Mouse (Mus musculus) lung, embryonic 15.5 days (tissue): ENCODE data around the gene Mllt10. TPM values are rescaled to one million over a fixed set of nuclear protein-coding genes. Genes with fewer than 3 reads are reported as not detected.
A peak's percentile ranks its signal among the peaks of the same experiment; 100 is the strongest.

Source experiments
- ATAC-seq: fragments of 200-750 bp; cut with Nextera tagmentation; 2 replicates; pipeline ENCODE4 v1.8.0; 2017; ENCODE audit warnings: moderate number of reproducible peaks, borderline replicate concordance; ENCODE audit not compliant: low FRiP score, low TSS enrichment; ENCODE audit errors: extremely low read depth
- H3K27ac ChIP-seq: fragments of 300-500 bp; sonication (generic); 2 replicates; pipeline ENCODE4 v1.5.1; 2015; ENCODE audit warnings: moderate library complexity, mild to moderate bottlenecking, inconsistent platforms
- H3K27me3 ChIP-seq: fragments of 300-500 bp; sonication (generic); 2 replicates; pipeline ENCODE4 v1.6.1; 2015; ENCODE audit warnings: inconsistent platforms
- H3K36me3 ChIP-seq: fragments of 300-500 bp; sonication (generic); 2 replicates; pipeline ENCODE4 v1.6.1; 2015; ENCODE audit warnings: inconsistent platforms
- H3K4me1 ChIP-seq: fragments of 300-500 bp; sonication (generic); 2 replicates; pipeline ENCODE4 v1.6.1; 2015; ENCODE audit warnings: inconsistent platforms
- H3K4me2 ChIP-seq: fragments of 300-500 bp; sonication (generic); 2 replicates; pipeline ENCODE4 v1.6.1; 2015; ENCODE audit warnings: inconsistent platforms, mild to moderate bottlenecking, moderate library complexity
- H3K4me3 ChIP-seq: fragments of 300-500 bp; sonication (generic); 2 replicates; pipeline ENCODE4 v1.5.1; 2015; ENCODE audit warnings: mild to moderate bottlenecking, inconsistent platforms
- H3K9ac ChIP-seq: fragments of 300-500 bp; sonication (generic); 2 replicates; pipeline ENCODE4 v1.6.1; 2015; ENCODE audit warnings: inconsistent platforms
- H3K9me3 ChIP-seq: fragments of 300-500 bp; sonication (generic); 2 replicates; pipeline ENCODE4 v1.6.1; 2016; ENCODE audit warnings: inconsistent platforms
- WGBS: fragments of 180-500 bp; shearing (Covaris S2); methylation state at CpG from one replicate; pipeline ENCODE4 v1.1.7; 2015; 5-methylcytosine and 5-hydroxymethylcytosine counted together
- polyA plus RNA-seq: library from polyadenylated mRNA; unstranded; fragments of >200 nt; fragmentation: Nextera tagmentation; extraction: Ambion mirVana; gene quantifications from 2 replicates; pipeline ENCODE4 v1.2.1, GENCODE M21; 2015

Gene Mllt10
- polyA plus RNA-seq, 1 experiment from 2014 or later, result 58.9 TPM

- Histone ChIP-seq H3K9ac (no peak overlapping the region), H3K36me3 (peaks cover 44% of the 10 kb centered on the region), H3K4me2 (no peak overlapping the region), H3K4me3 (no peak overlapping the region), H3K4me1 (no peaks in the 10 kb centered on the region), H3K27ac (no peak overlapping the region), H3K9me3 (no peaks in the 10 kb centered on the region), H3K27me3 (no peaks in the 10 kb centered on the region)
- WGBS, result 93% methylated on average over 2 of the region's 2 CpGs
- no peak for ATAC-seq
Observed at GRCm38 (mm10) chr2:18188367-18188766, 133.3 kb downstream of the Mllt10 start.

GRCm38 (mm10) chr2:18195285-18195684 lies 140.2 kb downstream of the Mllt10 start:
- WGBS, result 59% methylated on average over 4 of the region's 4 CpGs
- H3K4me2 ChIP-seq, result no peak overlapping the region
- peaks cover 24% of the 10 kb centered on the region; the same call in 1 of the 2 replicates for H3K36me3 ChIP-seq
- no peak overlapping the region for H3K9ac ChIP-seq
- no peak for ATAC-seq
- H3K27me3 ChIP-seq, result no peaks in the 10 kb centered on the region
- H3K9me3 ChIP-seq, result no peaks in the 10 kb centered on the region
- no peak overlapping the region for H3K27ac ChIP-seq
- peaks cover 8% of the 10 kb centered on the region for H3K4me1 ChIP-seq
- no peak overlapping the region for H3K4me3 ChIP-seq

DNA sequence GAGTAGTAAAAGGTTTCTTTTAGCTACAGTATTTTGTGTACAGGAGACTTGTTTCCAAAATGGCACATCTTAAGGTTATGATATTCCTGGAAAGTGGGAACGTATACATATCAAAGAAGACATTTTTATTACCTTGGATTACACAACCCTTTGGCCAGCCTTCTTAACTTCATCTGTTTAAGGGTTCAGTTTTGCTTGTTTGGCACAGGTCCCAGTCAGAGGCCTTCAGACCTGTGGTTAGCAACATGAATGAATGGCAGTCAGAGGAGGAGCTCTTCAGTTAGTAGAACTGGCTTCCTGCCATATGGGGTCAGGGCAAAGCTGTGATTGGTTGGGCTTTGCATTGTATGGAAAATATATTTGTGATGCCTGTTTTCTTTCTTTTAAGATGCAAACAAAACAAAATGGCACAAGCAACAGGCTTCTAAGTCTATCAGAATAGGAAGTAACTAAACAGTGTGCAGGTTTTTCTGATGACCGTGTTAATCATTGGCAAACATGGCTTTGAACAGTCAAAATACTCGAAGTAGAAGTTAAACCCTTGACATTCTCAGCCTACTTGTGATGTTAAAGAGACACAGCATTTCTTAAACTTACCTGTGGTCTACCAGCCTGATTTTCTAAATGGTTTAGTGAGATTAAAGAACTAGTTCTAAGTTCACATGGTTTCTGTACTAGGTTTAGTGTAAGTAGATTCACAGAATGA lies 140.8 kb downstream of the Mllt10 start:
- no peaks in the 10 kb centered on the region for H3K27me3 ChIP-seq
- H3K9ac ChIP-seq, result no peak overlapping the region
- WGBS, result 36% methylated on average over 3 of the region's 3 CpGs
- peaks cover 28% of the 10 kb centered on the region; the same call in 1 of the 2 replicates for H3K36me3 ChIP-seq
- H3K9me3 ChIP-seq, result no peaks in the 10 kb centered on the region
- H3K27ac ChIP-seq, result peak overlapping the region; percentile 65
- no peak overlapping the region for H3K4me3 ChIP-seq
- no peak overlapping the region for H3K4me2 ChIP-seq
- H3K4me1 ChIP-seq, result peaks cover 8% of the 10 kb centered on the region
- peak; percentile 92 for ATAC-seq

DNA sequence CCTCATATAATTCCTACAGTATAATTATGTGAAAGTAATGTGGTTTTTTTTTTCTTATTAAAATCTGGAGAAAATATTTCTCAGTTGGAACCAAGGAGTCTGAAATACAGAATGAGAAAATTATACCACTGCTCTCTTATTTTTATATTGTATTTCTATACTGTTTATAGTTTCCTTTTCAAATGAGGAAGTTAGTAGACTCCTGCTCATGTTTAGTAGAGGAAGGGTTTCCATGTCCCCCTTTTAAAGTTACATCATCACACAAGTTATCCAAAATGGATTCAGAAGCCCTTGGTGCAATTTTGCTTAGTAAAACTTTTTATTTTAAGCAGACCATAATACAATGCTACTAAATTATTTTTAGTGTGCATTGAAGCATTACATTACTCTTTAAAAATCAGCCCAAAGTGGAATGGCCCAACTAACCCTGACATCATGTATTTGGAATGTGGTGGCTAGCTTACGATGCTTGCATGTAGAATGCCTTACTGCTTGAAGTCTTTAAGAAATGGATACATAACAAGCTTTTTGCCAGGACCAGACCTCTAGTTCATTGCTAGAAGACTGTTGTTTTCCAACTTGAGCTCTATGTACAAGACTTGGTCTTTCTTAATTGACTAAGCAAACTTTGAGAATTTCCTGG lies 146.9 kb downstream of the Mllt10 start:
- H3K4me3 ChIP-seq, result no peak overlapping the region
- peaks cover 55% of the 10 kb centered on the region for H3K36me3 ChIP-seq
- no peak overlapping the region for H3K4me2 ChIP-seq
- no peaks in the 10 kb centered on the region for H3K9me3 ChIP-seq
- peaks cover 1% of the 10 kb centered on the region for H3K4me1 ChIP-seq
- H3K27ac ChIP-seq, result no peak overlapping the region
- no peaks in the 10 kb centered on the region for H3K27me3 ChIP-seq
- H3K9ac ChIP-seq, result no peak overlapping the region
- 74% methylated on average over 1 of the region's 1 CpGs for WGBS
- no peak for ATAC-seq

GRCm38 (mm10) chr2:18202923-18203322 lies 147.9 kb downstream of the Mllt10 start:
- Histone ChIP-seq H3K36me3 (peaks cover 56% of the 10 kb centered on the region), H3K27ac (no peak overlapping the region), H3K4me2 (no peak overlapping the region), H3K4me3 (no peak overlapping the region), H3K27me3 (no peaks in the 10 kb centered on the region), H3K9ac (no peak overlapping the region), H3K9me3 (no peaks in the 10 kb centered on the region), H3K4me1 (no peaks in the 10 kb centered on the region)
- 96% methylated on average over 4 of the region's 4 CpGs for WGBS
- ATAC-seq, result no peak

DNA sequence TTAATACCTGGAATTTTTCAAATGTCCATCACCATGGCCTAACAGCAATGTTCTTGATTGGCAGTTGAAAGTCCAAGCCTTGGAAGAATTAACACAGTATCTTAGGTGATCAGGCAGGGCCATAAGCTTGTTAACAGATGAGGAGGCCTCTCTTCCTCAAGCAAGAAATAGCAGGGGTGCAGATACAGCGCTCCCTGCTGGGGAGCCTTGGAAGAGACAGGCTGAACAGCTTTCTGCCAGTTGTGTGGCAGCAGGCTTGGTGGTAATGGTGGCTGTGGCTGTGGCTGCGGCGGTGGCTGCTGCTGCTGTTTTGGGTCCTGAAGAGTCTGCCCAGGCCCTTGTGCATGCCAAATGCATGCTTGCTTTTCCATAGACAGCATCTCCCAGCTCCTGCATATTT lies 150.1 kb downstream of the Mllt10 start:
- no peak overlapping the region for H3K4me2 ChIP-seq
- H3K4me3 ChIP-seq, result no peak overlapping the region
- no peak overlapping the region for H3K9ac ChIP-seq
- H3K9me3 ChIP-seq, result no peaks in the 10 kb centered on the region
- 72% methylated on average over 3 of the region's 3 CpGs for WGBS
- peaks cover 65% of the 10 kb centered on the region for H3K36me3 ChIP-seq
- no peak overlapping the region for H3K27ac ChIP-seq
- ATAC-seq, result no peak
- no peaks in the 10 kb centered on the region for H3K4me1 ChIP-seq
- no peaks in the 10 kb centered on the region for H3K27me3 ChIP-seq

DNA sequence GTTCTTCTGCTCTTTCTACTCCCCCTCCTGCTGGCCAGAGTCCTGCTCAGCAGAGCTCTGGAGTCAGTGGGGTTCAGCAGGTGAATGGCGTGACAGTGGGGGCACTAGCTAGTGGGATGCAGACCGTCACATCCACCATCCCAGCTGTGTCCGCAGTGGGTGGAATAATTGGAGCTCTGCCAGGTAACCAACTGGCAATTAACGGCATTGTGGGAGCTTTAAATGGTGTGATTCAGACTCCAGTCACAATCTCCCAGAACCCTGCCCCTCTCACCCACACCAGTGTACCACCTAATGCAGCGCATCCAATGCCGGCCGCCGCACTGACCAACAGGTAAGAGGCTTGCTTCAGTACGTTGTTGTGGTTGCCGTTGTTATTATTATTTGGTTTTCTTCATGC lies 151.8 kb downstream of the Mllt10 start:
- Histone ChIP-seq H3K9ac (no peak overlapping the region), H3K27me3 (no peaks in the 10 kb centered on the region), H3K4me3 (no peak overlapping the region), H3K4me1 (no peaks in the 10 kb centered on the region), H3K4me2 (no peak overlapping the region), H3K9me3 (no peaks in the 10 kb centered on the region), H3K27ac (no peak overlapping the region), H3K36me3 (peaks cover 74% of the 10 kb centered on the region)
- WGBS, result 79% methylated on average over 10 of the region's 10 CpGs
- ATAC-seq, result no peak

- Histone ChIP-seq H3K27ac (no peak overlapping the region), H3K4me3 (no peak overlapping the region), H3K4me2 (no peak overlapping the region), H3K36me3 (peaks cover 80% of the 10 kb centered on the region), H3K27me3 (no peaks in the 10 kb centered on the region), H3K4me1 (no peaks in the 10 kb centered on the region), H3K9ac (no peak overlapping the region), H3K9me3 (no peaks in the 10 kb centered on the region)
- 75% methylated on average over 6 of the region's 6 CpGs for WGBS
- ATAC-seq, result no peak
Observed at GRCm38 (mm10) chr2:18208578-18208977, 153.5 kb downstream of the Mllt10 start.

DNA sequence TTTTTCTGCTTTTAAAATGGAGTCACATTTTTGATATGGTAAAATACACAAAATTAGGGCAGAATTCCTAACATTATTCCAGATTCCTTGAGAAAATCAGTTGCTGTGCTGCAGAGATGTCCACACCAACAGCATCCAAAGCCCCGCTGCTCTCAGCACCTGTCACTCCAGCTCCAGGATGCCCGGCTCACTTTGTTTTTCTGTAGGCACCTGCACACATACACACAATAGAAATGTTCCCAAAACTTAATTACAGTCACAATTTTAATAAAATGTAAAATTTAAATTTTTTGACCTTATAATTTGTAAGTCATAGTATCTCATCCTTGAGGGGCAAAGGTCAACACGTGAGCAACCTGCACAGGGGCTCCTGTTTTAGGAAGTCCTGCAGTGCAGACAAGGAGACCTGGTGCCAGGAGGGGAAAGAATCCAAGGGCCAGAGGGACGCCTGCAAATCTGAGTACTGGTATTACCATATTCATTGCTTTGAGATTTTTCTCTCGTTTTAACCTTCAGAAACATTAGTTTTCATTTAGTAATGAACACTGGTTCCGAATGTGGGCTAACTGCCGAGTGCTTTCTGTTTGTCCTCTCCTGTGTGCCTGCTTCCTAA lies 154.3 kb downstream of the Mllt10 start:
- no peak overlapping the region for H3K9ac ChIP-seq
- no peak for ATAC-seq
- H3K4me2 ChIP-seq, result no peak overlapping the region
- peaks cover 83% of the 10 kb centered on the region for H3K36me3 ChIP-seq
- H3K4me1 ChIP-seq, result no peaks in the 10 kb centered on the region
- no peaks in the 10 kb centered on the region for H3K27me3 ChIP-seq
- no peaks in the 10 kb centered on the region for H3K9me3 ChIP-seq
- WGBS, result 88% methylated on average over 7 of the region's 7 CpGs
- no peak overlapping the region for H3K4me3 ChIP-seq
- no peak overlapping the region for H3K27ac ChIP-seq

DNA sequence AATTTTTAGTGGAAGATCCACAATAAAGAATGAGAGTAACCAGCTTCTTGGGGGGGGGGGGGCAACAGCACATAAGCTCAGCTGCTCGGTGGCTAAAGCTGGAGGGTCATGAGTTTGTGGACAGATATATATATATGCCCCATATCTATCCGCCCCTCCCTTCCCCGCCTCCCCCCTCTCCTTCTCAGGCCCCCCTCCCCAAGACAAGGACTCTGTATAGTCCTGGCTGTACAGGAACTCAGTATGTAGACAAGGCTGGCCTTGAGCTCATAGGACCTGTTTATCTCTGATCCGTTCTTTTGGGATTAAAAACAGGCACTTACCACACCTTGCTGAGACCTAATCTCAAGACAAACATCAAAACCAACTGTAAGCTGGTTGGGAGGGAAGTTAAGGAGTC lies 154.9 kb downstream of the Mllt10 start:
- Histone ChIP-seq H3K9me3 (no peaks in the 10 kb centered on the region), H3K4me2 (no peak overlapping the region), H3K4me1 (no peaks in the 10 kb centered on the region), H3K36me3 (peaks cover 86% of the 10 kb centered on the region), H3K27me3 (no peaks in the 10 kb centered on the region), H3K4me3 (no peak overlapping the region), H3K27ac (no peak overlapping the region), H3K9ac (no peak overlapping the region)
- 88% methylated on average over 4 of the region's 4 CpGs for WGBS
- ATAC-seq, result no peak

DNA sequence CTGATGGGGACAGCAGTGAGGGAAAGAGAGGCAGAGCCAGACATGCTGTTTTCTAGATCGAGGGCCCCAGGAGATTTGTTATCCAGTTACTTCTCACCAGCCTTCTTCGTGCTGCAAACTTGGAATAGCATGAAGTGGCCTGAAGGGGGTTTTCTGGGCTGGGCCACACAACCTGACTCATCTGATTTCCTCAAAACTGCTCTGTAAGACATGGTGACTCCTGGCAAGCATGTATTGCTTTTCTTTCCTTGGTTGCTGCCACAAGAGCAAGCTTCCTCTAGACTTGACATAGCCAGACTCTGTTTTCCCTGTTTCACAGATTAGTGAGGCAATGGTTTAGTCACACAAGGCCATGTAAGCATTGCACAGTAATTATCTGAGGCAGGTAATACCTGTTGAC lies 159.0 kb downstream of the Mllt10 start:
- Histone ChIP-seq H3K9ac (no peak overlapping the region), H3K27ac (no peak overlapping the region), H3K27me3 (no peaks in the 10 kb centered on the region), H3K36me3 (peaks cover 69% of the 10 kb centered on the region), H3K4me1 (no peaks in the 10 kb centered on the region), H3K4me2 (no peak overlapping the region), H3K9me3 (no peaks in the 10 kb centered on the region), H3K4me3 (no peak overlapping the region)
- ATAC-seq, result no peak
- 77% methylated on average over 2 of the region's 2 CpGs for WGBS

GRCm38 (mm10) chr2:18217867-18218266 lies 162.8 kb downstream of the Mllt10 start:
- H3K27me3 ChIP-seq, result no peaks in the 10 kb centered on the region
- H3K9me3 ChIP-seq, result no peaks in the 10 kb centered on the region
- H3K9ac ChIP-seq, result no peak overlapping the region
- no peak overlapping the region for H3K27ac ChIP-seq
- WGBS, result 58% methylated on average over 3 of the region's 3 CpGs
- no peak overlapping the region for H3K4me3 ChIP-seq
- H3K4me1 ChIP-seq, result no peaks in the 10 kb centered on the region
- no peak for ATAC-seq
- peaks cover 48% of the 10 kb centered on the region for H3K36me3 ChIP-seq
- no peak overlapping the region for H3K4me2 ChIP-seq
